Mouse (Mus musculus) brain, embryonic 14.5 days (tissue): Measurements from ENCODE around the gene Hps4.

Experiments used
- CTCF ChIP-seq: fragments of 200-500 bp; IDR thresholded peaks from 2 replicates; pipeline ENCODE4 v1.5.1; 2012; ENCODE audit warnings: inconsistent platforms, mild to moderate bottlenecking, moderate library complexity, borderline replicate concordance; ENCODE audit not compliant: insufficient read depth, insufficient read length; ENCODE audit errors: extremely low read depth
- POLR2A ChIP-seq: fragments of 200-500 bp; IDR thresholded peaks from 2 replicates; pipeline ENCODE4 v1.6.1; 2012; ENCODE audit warnings: mild to moderate bottlenecking, inconsistent platforms, borderline replicate concordance; ENCODE audit not compliant: poor library complexity, insufficient read depth, insufficient read length, severe bottlenecking; ENCODE audit errors: extremely low read depth

DNA sequence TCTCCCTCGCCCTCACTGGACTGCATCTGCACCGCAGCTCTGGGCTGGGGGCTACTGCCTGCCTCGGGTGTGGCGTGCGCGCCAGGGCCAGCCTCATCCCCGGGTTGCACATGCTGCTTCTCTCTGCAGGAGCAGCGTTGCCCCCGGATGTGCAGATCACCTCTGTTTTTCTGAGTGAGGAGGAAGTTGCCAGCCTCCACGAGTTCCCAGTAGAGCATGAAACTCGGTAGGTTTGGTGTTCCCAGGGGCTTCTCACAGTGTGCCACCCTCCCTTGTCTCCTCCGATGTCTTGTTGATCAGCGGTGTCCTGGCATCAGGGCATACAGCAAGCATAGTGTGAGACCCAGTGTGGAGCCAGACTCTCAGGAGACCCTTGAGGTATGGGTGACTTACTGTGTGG lies 26.4 kb downstream of the Hps4 start:
- TF ChIP-seq CTCF = no peak
- TF ChIP-seq POLR2A = no peak
